8 mouse cellular contexts compared by ENCODE assay signal in genomic region chr11:70220731-70221602, GRCm38 (mm10). TPM values are rescaled to one million over a fixed set of nuclear protein-coding genes. Genes with fewer than 3 reads are reported as not detected.
DNase-seq lines count a peak whose midpoint lies in the region; ATAC-seq and TF ChIP-seq lines count a peak whose summit lies in the region.

Gene Slc16a13, minus strand, starts transcription at chr11:70221064.

- H3K4me2 ChIP-seq in intestine, postnatal 0 days (replicated peaks; ENCODE audit: low read depth): peak within 1 kb of the TSS; percentile 95

- peak; percentile 97 for DNase-seq in adrenal gland, postnatal 14 days
- peak; percentile 97 for DNase-seq in embryonic facial prominence, embryonic 10.5 days (ENCODE audit: low spot score)
- DNase-seq in left cerebral cortex, postnatal 36 days (ENCODE audit: low spot score in 2 of 2): peak; percentile 93
- peak; percentile 95 for DNase-seq in midbrain, embryonic 10.5 days (ENCODE audit: low spot score)
- DNase-seq in right cerebral cortex, postnatal 4 days: peak; percentile 96
- DNase-seq in yolk sac, embryonic 10.5 days (ENCODE audit: low spot score): peak; percentile 98

- H3K27me3 ChIP-seq in embryonic facial prominence, embryonic 10.5 days (replicated peaks; ENCODE audit: low read depth, poor library complexity, severe bottlenecking): peaks cover 87% of the 10 kb centered on the region
- H3K27me3 ChIP-seq in intestine, postnatal 0 days (replicated peaks; ENCODE audit: control insufficient read depth, insufficient read depth, low read length): no peaks in the 10 kb centered on the region
- H3K27me3 ChIP-seq in midbrain, embryonic 10.5 days (ENCODE audit: low read depth, poor library complexity, severe bottlenecking): peaks cover 64% of the 10 kb centered on the region

- H3K36me3 ChIP-seq in embryonic facial prominence, embryonic 10.5 days (replicated peaks): peaks cover 13% of the 10 kb centered on the region
- H3K36me3 ChIP-seq in intestine, postnatal 0 days (ENCODE audit: control insufficient read depth, insufficient read depth): 0 out of 2 replicates have a peak, but pooled peaks cover 4% of the 10 kb centered on the region
- H3K36me3 ChIP-seq in midbrain, embryonic 10.5 days: peaks cover 17% of the 10 kb centered on the region

- H3K27ac ChIP-seq in embryonic facial prominence, embryonic 10.5 days (replicated peaks): peak within 1 kb of the TSS; percentile 88
- peak within 1 kb of the TSS; percentile 94 for H3K27ac ChIP-seq in intestine, postnatal 0 days (ENCODE audit: low read depth, low read length)
- H3K27ac ChIP-seq in midbrain, embryonic 10.5 days (replicated peaks): peak within 1 kb of the TSS; percentile 91

- peaks cover 43% of the 10 kb centered on the region for H3K4me1 ChIP-seq in embryonic facial prominence, embryonic 10.5 days
- H3K4me1 ChIP-seq in intestine, postnatal 0 days (replicated peaks; ENCODE audit: control insufficient read depth, insufficient read depth, low read length): peaks cover 5% of the 10 kb centered on the region
- peaks cover 47% of the 10 kb centered on the region for H3K4me1 ChIP-seq in midbrain, embryonic 10.5 days

- under 1% methylated on average over 28 of the region's 28 CpGs for WGBS in embryonic facial prominence, embryonic 10.5 days
- WGBS in intestine, postnatal 0 days: under 1% methylated on average over 28 of the region's 28 CpGs
- under 1% methylated on average over 28 of the region's 28 CpGs for whole genome bisulfite sequencing in midbrain, embryonic 10.5 days

- intact Hi-C loops in left cerebral cortex, postnatal 36 days (cut with DNase I): no loop called here

- ATAC-seq in granulocyte monocyte progenitor cell, adult 5-6 weeks (replicated peaks; ENCODE audit: poor library complexity, severe bottlenecking): peak; percentile 80
- peak; percentile 77 for ATAC-seq in intestine, postnatal 0 days

- H3K9me3 ChIP-seq in embryonic facial prominence, embryonic 10.5 days: no peaks in the 10 kb centered on the region
- no peaks in the 10 kb centered on the region for H3K9me3 ChIP-seq in intestine, postnatal 0 days (ENCODE audit: control insufficient read depth)
- H3K9me3 ChIP-seq in midbrain, embryonic 10.5 days (replicated peaks): no peaks in the 10 kb centered on the region

- peak within 1 kb of the TSS; percentile 68 for H3K4me3 ChIP-seq in embryonic facial prominence, embryonic 10.5 days
- H3K4me3 ChIP-seq in intestine, postnatal 0 days (ENCODE audit: low read depth, low read length): peak within 1 kb of the TSS; percentile 59
- H3K4me3 ChIP-seq in midbrain, embryonic 10.5 days: peak within 1 kb of the TSS; percentile 73

- peak within 1 kb of the TSS; percentile 67 for H3K9ac ChIP-seq in intestine, postnatal 0 days (ENCODE audit: low read depth, low read length)

- no peak for TF ChIP-seq CTCF in intestine, postnatal 0 days (IDR thresholded peaks at IDR 0.05; ENCODE audit: low read depth)

RNA-seq across cellular contexts. Expression of gene Slc16a13, which starts in this region (rescaled TPM):
- 5.3 and 5.6 TPM in 2 replicates for total RNA-seq in adrenal gland, postnatal 14 days (2021)
- 11.6 and 11.7 TPM in 2 replicates for polyA plus RNA-seq in embryonic facial prominence, embryonic 10.5 days (2016; fragmentation: Nextera tagmentation; extraction: Ambion mirVana)
- 7.1 and 7.9 TPM in 2 replicates for total RNA-seq in granulocyte monocyte progenitor cell, adult 5-6 weeks (2014; fragmentation: Nextera tagmentation)
- total RNA-seq in granulocyte monocyte progenitor cell, adult 5-6 weeks (2017): 9.8 TPM in 2 replicates
- polyA plus RNA-seq in intestine, postnatal 0 days (2015; fragmentation: Nextera tagmentation; extraction: Ambion mirVana): 9.9 and 11.4 TPM in 2 replicates
- total RNA-seq in left cerebral cortex, postnatal 36 days (2021): 1 to 10 TPM; 7.2 to 8.1 TPM
- 16.0 and 18.9 TPM in 2 replicates for polyA plus RNA-seq in midbrain, embryonic 10.5 days (2016; fragmentation: Nextera tagmentation; extraction: Ambion mirVana)

Comparison
In these comparisons a context has a peak if more than half of its experiments do, and no peak if none do; other contexts are left out.
1. Peak in every context shown above with its lines: DNase-seq, ATAC-seq, H3K4me3 ChIP-seq and H3K27ac ChIP-seq.